Mouse (Mus musculus) liver, postnatal 0 days (tissue): Measurements from ENCODE around the gene Ifi27l2a.
"Not testable (repeated sequence)": the region's sequence is repeated elsewhere in the genome, so short reads cannot be mapped to it uniquely, and the experiment has no call there.

Experiments used
- CTCF ChIP-seq: sonication (generic); IDR thresholded peaks from 2 replicates; pipeline ENCODE4 v1.5.1; 2016; ENCODE audit warnings: antibody characterized with exemption, low read depth
- EP300 ChIP-seq: IDR thresholded peaks from 2 replicates; pipeline ENCODE4 v1.6.1; 2016; ENCODE audit warnings: antibody characterized with exemption, low read depth, mild to moderate bottlenecking

GRCm38 (mm10) chr12:103484200-103484972 is 40.9 kb upstream of the Ifi27l2a start:
- TF ChIP-seq CTCF, EP300: not testable (repeated sequence)
